In the genomic region with DNA sequence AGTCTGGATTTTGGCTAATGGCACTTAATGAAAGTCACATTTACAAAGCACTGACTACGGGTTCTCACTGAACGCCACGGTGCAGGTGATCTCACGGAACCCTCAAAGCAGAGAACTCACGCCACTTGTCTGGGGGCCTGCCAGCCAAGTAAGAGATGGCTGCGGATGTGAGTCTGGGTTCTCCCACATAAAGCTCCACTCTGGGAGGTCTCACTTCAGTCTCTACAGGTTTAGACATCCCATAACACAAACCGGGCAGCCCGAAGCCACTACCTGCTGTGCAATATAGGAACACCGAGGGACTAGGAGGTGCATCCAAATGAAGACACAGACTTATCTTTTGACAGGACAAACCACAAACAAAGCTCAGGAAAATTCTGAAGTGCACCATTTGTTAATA, we compare ENCODE assay signal across 9 mouse cellular contexts.
DNase-seq lines count a peak whose midpoint lies in the region; ATAC-seq lines count a peak whose summit lies in the region.
"Had no signal": no experiment of that assay in that cellular context is flagged by ENCODE, and none has a peak within 500 bp of the region (broad histone marks: within the 10 kb centered on the region; RNA-seq: fewer than 3 reads in every experiment).

No protein-coding gene starts in this region.

- no peaks in the 10 kb centered on the region for H3K4me1 ChIP-seq in kidney, embryonic 14.5 days (ENCODE audit: control insufficient read depth, insufficient read depth, low read length)
- H3K4me1 ChIP-seq in embryonic facial prominence, embryonic 12.5 days = peaks cover 15% of the 10 kb centered on the region
- peaks cover 15% of the 10 kb centered on the region for H3K4me1 ChIP-seq in hindbrain, embryonic 12.5 days
- H3K4me1 ChIP-seq in midbrain, embryonic 14.5 days (ENCODE audit: control insufficient read depth, insufficient read depth, low read length) = peaks cover 13% of the 10 kb centered on the region; the same call in 1 of the 2 replicates

- DNase-seq in kidney, postnatal 36 days = no peak
- no peak for DNase-seq in midbrain, embryonic 14.5 days
- DNase-seq in urinary bladder, postnatal 36 days (ENCODE audit: low spot score in 2 of 2) = no peak
- no peak for DNase-seq in gastrocnemius, postnatal 25 days
- no peak for DNase-seq in right cerebral cortex, postnatal 25 days
- DNase-seq: lung, postnatal 36 days had no signal

- WGBS in kidney, embryonic 14.5 days = 74% methylated on average over 9 of the region's 9 CpGs
- WGBS in embryonic facial prominence, embryonic 12.5 days = 59% methylated on average over 9 of the region's 9 CpGs
- WGBS in hindbrain, embryonic 12.5 days = 67% methylated on average over 9 of the region's 9 CpGs
- WGBS in midbrain, embryonic 14.5 days = 47% methylated on average over 9 of the region's 9 CpGs

- H3K4me2 ChIP-seq in kidney, embryonic 14.5 days (replicated peaks; ENCODE audit: low read depth, low read length) = peak overlapping the region; percentile 76
- H3K4me2 ChIP-seq in embryonic facial prominence, embryonic 12.5 days (replicated peaks) = peak overlapping the region; percentile 78
- H3K4me2 ChIP-seq in hindbrain, embryonic 12.5 days (replicated peaks) = peak overlapping the region; percentile 72
- peak overlapping the region; percentile 73 for H3K4me2 ChIP-seq in midbrain, embryonic 14.5 days (ENCODE audit: low read length)

- H3K9ac ChIP-seq in kidney, embryonic 14.5 days (ENCODE audit: low read depth, low read length) = no peak overlapping the region
- H3K9ac ChIP-seq in embryonic facial prominence, embryonic 12.5 days = no peak overlapping the region; the same call in 1 of the 2 replicates
- H3K9ac ChIP-seq in hindbrain, embryonic 12.5 days = peak overlapping the region; percentile 98; the same call in 1 of the 2 replicates
- H3K9ac ChIP-seq in midbrain, embryonic 14.5 days (replicated peaks; ENCODE audit: low read length) = peak overlapping the region; percentile 96; the same call in 1 of the 2 replicates

- H3K9me3 ChIP-seq in kidney, embryonic 14.5 days (ENCODE audit: control insufficient read depth, low read length) = no peaks in the 10 kb centered on the region
- no peaks in the 10 kb centered on the region for H3K9me3 ChIP-seq in embryonic facial prominence, embryonic 12.5 days
- no peaks in the 10 kb centered on the region for H3K9me3 ChIP-seq in hindbrain, embryonic 12.5 days (replicated peaks)
- H3K9me3 ChIP-seq in midbrain, embryonic 14.5 days (ENCODE audit: control insufficient read depth, low read length) = no peaks in the 10 kb centered on the region

- no peak overlapping the region for H3K27ac ChIP-seq in kidney, embryonic 14.5 days (ENCODE audit: low read depth, low read length)
- H3K27ac ChIP-seq in embryonic facial prominence, embryonic 12.5 days = no peak overlapping the region
- H3K27ac ChIP-seq in hindbrain, embryonic 12.5 days = no peak overlapping the region
- H3K27ac ChIP-seq in midbrain, embryonic 14.5 days (replicated peaks; ENCODE audit: low read depth, low read length) = no peak overlapping the region

- peak overlapping the region; percentile 86; the same call in 1 of the 2 replicates for H3K4me3 ChIP-seq in kidney, embryonic 14.5 days (ENCODE audit: low read length)
- H3K4me3 ChIP-seq in embryonic facial prominence, embryonic 12.5 days = peak overlapping the region; percentile 85
- H3K4me3 ChIP-seq in hindbrain, embryonic 12.5 days = peak overlapping the region; percentile 95
- H3K4me3 ChIP-seq in midbrain, embryonic 14.5 days (replicated peaks; ENCODE audit: low read depth, low read length) = peak overlapping the region; percentile 90

- no peak for ATAC-seq in kidney, embryonic 14.5 days (ENCODE audit: low FRiP score, low TSS enrichment)
- ATAC-seq in embryonic facial prominence, embryonic 12.5 days (ENCODE audit: insufficient number of reproducible peaks, insufficient read depth, low FRiP score, low TSS enrichment) = no peak
- no peak for ATAC-seq in hindbrain, embryonic 12.5 days (ENCODE audit: low FRiP score)
- ATAC-seq in midbrain, embryonic 14.5 days (ENCODE audit: low FRiP score, low TSS enrichment) = no peak

- H3K27me3 ChIP-seq in kidney, embryonic 14.5 days (ENCODE audit: control insufficient read depth, insufficient read depth, low read length) = no peaks in the 10 kb centered on the region
- H3K27me3 ChIP-seq in embryonic facial prominence, embryonic 12.5 days = no peaks in the 10 kb centered on the region
- H3K27me3 ChIP-seq in hindbrain, embryonic 12.5 days = no peaks in the 10 kb centered on the region
- no peaks in the 10 kb centered on the region for H3K27me3 ChIP-seq in midbrain, embryonic 14.5 days (ENCODE audit: control insufficient read depth, insufficient read depth, low read length)

- H3K36me3 ChIP-seq in kidney, embryonic 14.5 days (ENCODE audit: control insufficient read depth, insufficient read depth, low read length) = peaks cover 3% of the 10 kb centered on the region; the same call in 1 of the 2 replicates
- no peaks in the 10 kb centered on the region for H3K36me3 ChIP-seq in embryonic facial prominence, embryonic 12.5 days
- 0 out of 2 replicates have a peak, but pooled peaks cover 1% of the 10 kb centered on the region for H3K36me3 ChIP-seq in hindbrain, embryonic 12.5 days
- H3K36me3 ChIP-seq in midbrain, embryonic 14.5 days (ENCODE audit: control insufficient read depth, insufficient read depth, low read length) = peaks cover 10% of the 10 kb centered on the region; the same call in 1 of the 2 replicates

Comparison
In these comparisons a context has a peak if more than half of its experiments do, and no peak if none do; other contexts are left out.
1. H3K9ac ChIP-seq: peak in hindbrain, embryonic 12.5 days (single experiment) and midbrain, embryonic 14.5 days (single experiment); none in kidney, embryonic 14.5 days (single experiment) and embryonic facial prominence, embryonic 12.5 days (single experiment).
2. Peak in every context shown above with its lines, with median percentiles within 50 percentile points of each other: H3K4me2 ChIP-seq and H3K4me3 ChIP-seq.